Mouse (Mus musculus) liver, adult 2 months (tissue): ENCODE data around the gene Acadvl. TPM values are rescaled to one million over a fixed set of nuclear protein-coding genes. Genes with fewer than 3 reads are reported as not detected.

Source experiments
- DNase-seq: peaks from one replicate; pipeline ENCODE4 v3.0.0-alpha.2; 2011; ENCODE audit warnings: low read depth, low spot score; ENCODE audit errors: extremely low read depth
- H3K27ac ChIP-seq: fragments of 200-500 bp; replicated peaks from 2 replicates; pipeline ENCODE4 v1.5.1; 2012; ENCODE audit warnings: low read depth, mild to moderate bottlenecking, control low read depth, inconsistent platforms, low read length; ENCODE audit not compliant: insufficient read depth
- H3K27me3 ChIP-seq: fragments of 200-500 bp; 2 replicates; pipeline ENCODE4 v1.6.1; 2012; ENCODE audit warnings: mild to moderate bottlenecking, moderate library complexity, low read length, inconsistent platforms; ENCODE audit not compliant: control insufficient read depth, insufficient read depth
- H3K36me3 ChIP-seq: fragments of 200-500 bp; 2 replicates; pipeline ENCODE4 v1.6.1; 2012; ENCODE audit warnings: low read length, inconsistent platforms; ENCODE audit not compliant: control insufficient read depth, insufficient read depth
- H3K4me1 ChIP-seq: fragments of 200-500 bp; 2 replicates; pipeline ENCODE4 v1.6.1; 2011; ENCODE audit warnings: low read length; ENCODE audit not compliant: control insufficient read depth, insufficient read depth
- H3K4me3 ChIP-seq: fragments of 200-500 bp; 2 replicates; pipeline ENCODE4 v1.5.1; 2011; ENCODE audit warnings: low read depth, mild to moderate bottlenecking, control low read depth, low read length, moderate library complexity; ENCODE audit not compliant: insufficient read depth
- H3K79me2 ChIP-seq: fragments of 200-500 bp; 2 replicates; pipeline ENCODE4 v1.6.1; 2012; ENCODE audit warnings: inconsistent platforms, mild to moderate bottlenecking, low read length, moderate library complexity; ENCODE audit not compliant: control insufficient read depth, insufficient read depth
- H3K9ac ChIP-seq: fragments of 200-500 bp; 2 replicates; pipeline ENCODE4 v1.6.1; 2012; ENCODE audit warnings: low read depth, mild to moderate bottlenecking, control low read depth, inconsistent platforms, low read length
- CTCF ChIP-seq: fragments of 200-500 bp; IDR thresholded peaks from 2 replicates; pipeline ENCODE4 v1.5.1; 2011; ENCODE audit warnings: low read depth, low read length, control low read depth
- POLR2A ChIP-seq: fragments of 200-500 bp; IDR thresholded peaks from 2 replicates; pipeline ENCODE4 v1.6.1; 2011; ENCODE audit warnings: low read length, control low read depth; ENCODE audit not compliant: insufficient read depth; ENCODE audit errors: extremely low read depth
- WGBS: fragments of 180-500 bp; shearing (Covaris S2); methylation state at CpG from one replicate; pipeline ENCODE4 v1.1.7; 2018; 5-methylcytosine and 5-hydroxymethylcytosine counted together
- polyA plus RNA-seq: library from polyadenylated mRNA; depleted of rRNA; stranded (reverse); fragments of >200 nt; gene quantifications from 2 replicates; pipeline ENCODE4 v1.2.3, GENCODE M21; 2012
- total RNA-seq: library from RNA; depleted of rRNA; stranded (reverse); fragments of >200 nt; gene quantifications from 2 replicates; pipeline ENCODE4 v1.2.3, GENCODE M21; 2014

Gene Acadvl
- total and polyA plus RNA-seq, 2 experiments = 302 to 344 TPM

GRCm38 (mm10) chr11:69994401-69995090, 20.7 kb downstream of the Acadvl start:
- H3K27ac ChIP-seq = no peak overlapping the region
- H3K79me2 ChIP-seq = peaks cover 16% of the 10 kb centered on the region; the same call in 1 of the 2 replicates
- peaks cover 5% of the 10 kb centered on the region; the same call in 1 of the 2 replicates for H3K4me1 ChIP-seq
- no peak overlapping the region for H3K4me3 ChIP-seq
- WGBS = 81% methylated on average over 11 of the region's 11 CpGs
- TF ChIP-seq POLR2A (no peak), CTCF (no peak)
- no peak for DNase-seq
- no peak overlapping the region for H3K9ac ChIP-seq
- no peaks in the 10 kb centered on the region for H3K27me3 ChIP-seq
- peaks cover 10% of the 10 kb centered on the region; the same call in 1 of the 2 replicates for H3K36me3 ChIP-seq

- Histone ChIP-seq H3K9ac (no peak overlapping the region), H3K27me3 (no peaks in the 10 kb centered on the region), H3K79me2 (peaks cover 16% of the 10 kb centered on the region; the same call in 1 of the 2 replicates), H3K36me3 (peaks cover 19% of the 10 kb centered on the region), H3K27ac (no peak overlapping the region; the same call in 1 of the 2 replicates), H3K4me1 (peaks cover 5% of the 10 kb centered on the region; the same call in 1 of the 2 replicates), H3K4me3 (no peak overlapping the region)
- no peak for DNase-seq
- 82% methylated on average over 3 of the region's 3 CpGs for WGBS
- no peak for TF ChIP-seq POLR2A
- TF ChIP-seq CTCF = no peak
Measured at GRCm38 (mm10) chr11:69992932-69993331, 22.3 kb downstream of the Acadvl start.

DNA sequence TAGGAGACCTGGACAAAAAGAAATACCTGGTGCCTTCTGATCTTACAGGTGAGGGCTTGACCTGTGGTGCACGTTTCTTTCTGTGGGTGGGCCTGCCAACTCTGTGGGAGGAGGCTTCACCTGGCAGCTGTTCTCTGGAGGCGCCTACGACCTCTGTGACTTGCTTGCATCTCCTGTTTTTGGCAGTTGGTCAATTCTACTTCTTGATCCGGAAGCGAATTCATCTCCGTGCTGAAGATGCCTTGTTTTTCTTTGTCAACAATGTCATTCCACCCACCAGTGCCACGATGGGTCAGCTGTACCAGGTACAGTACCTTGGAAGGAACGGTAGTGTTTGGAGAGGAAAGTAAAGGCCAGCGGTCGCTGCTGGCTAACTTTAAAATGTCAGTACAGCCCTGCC, 22.8 kb downstream of the Acadvl start:
- DNase-seq = peak; percentile 64
- peak overlapping the region; percentile 24 for H3K9ac ChIP-seq
- WGBS = 10% methylated on average over 10 of the region's 10 CpGs
- H3K36me3 ChIP-seq = peaks cover 23% of the 10 kb centered on the region
- no peaks in the 10 kb centered on the region for H3K27me3 ChIP-seq
- peaks cover 5% of the 10 kb centered on the region; the same call in 1 of the 2 replicates for H3K4me1 ChIP-seq
- H3K4me3 ChIP-seq = peak overlapping the region; percentile 1; the same call in 1 of the 2 replicates
- TF ChIP-seq CTCF (no peak), POLR2A (no peak)
- peaks cover 16% of the 10 kb centered on the region; the same call in 1 of the 2 replicates for H3K79me2 ChIP-seq
- H3K27ac ChIP-seq = peak overlapping the region; percentile 19; the same call in 1 of the 2 replicates

GRCm38 (mm10) chr11:69991711-69992110, 23.5 kb downstream of the Acadvl start:
- TF ChIP-seq POLR2A (no peak), CTCF (no peak)
- WGBS = 0% methylated on average over 15 of the region's 15 CpGs
- peak overlapping the region; percentile 94 for H3K27ac ChIP-seq
- peaks cover 16% of the 10 kb centered on the region; the same call in 1 of the 2 replicates for H3K79me2 ChIP-seq
- DNase-seq = no peak
- peak overlapping the region; percentile 97 for H3K4me3 ChIP-seq
- peaks cover 24% of the 10 kb centered on the region for H3K36me3 ChIP-seq
- H3K4me1 ChIP-seq = peaks cover 5% of the 10 kb centered on the region; the same call in 1 of the 2 replicates
- H3K27me3 ChIP-seq = no peaks in the 10 kb centered on the region
- peak overlapping the region; percentile 96 for H3K9ac ChIP-seq

DNA sequence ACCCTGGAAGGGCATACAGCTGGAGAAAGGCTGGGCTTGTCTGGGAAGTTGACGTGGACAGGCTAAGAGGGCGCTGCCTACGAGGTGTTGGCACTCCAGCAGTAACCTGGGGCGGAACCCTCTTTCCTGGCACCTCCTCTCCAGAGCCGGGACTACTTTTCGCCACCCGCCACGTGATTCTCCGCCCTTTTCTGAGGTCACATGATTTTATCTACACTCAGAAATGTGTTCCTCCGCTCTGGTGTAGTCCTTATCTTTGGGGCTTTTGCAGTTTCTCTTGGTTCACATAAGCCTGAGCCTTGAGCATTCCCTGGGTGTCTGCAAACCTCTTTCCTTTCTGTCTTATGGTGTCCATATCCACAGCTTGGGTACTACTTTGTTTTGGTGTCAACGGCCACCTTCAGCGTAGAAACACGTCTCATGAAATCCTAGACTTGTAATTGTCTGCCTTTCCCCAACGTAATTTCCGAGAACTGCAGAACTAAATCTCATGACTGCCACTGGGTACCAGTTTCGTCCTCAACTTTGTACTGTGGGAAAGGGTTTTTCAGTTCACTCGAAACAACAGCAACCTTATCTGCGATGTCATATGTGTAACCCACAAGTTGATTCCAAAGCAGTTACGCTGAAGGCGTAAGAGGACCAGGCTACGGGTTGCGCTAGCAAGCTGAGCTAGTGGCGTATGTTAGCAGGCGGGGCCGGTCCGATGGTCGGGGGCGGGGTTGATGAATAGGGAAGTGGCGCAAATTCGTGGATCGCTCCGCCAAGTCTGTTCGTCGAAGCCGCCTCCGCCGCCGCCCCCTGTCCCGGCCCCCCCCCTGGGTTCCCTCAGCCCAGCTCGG, 24.1 kb downstream of the Acadvl start, which contains the start of gene Gabarap:
TSS of gene Gabarap (plus strand) at position 294 of the 842 bp plus-strand sequence.
- Histone ChIP-seq H3K27me3 (no peaks in the 10 kb centered on the region), H3K36me3 (peaks cover 28% of the 10 kb centered on the region), H3K4me1 (peaks cover 5% of the 10 kb centered on the region; the same call in 1 of the 2 replicates), H3K79me2 (peaks cover 10% of the 10 kb centered on the region; the same call in 1 of the 2 replicates), H3K9ac (peak within 1 kb of the TSS; percentile 96), H3K4me3 (peak within 1 kb of the TSS; percentile 97), H3K27ac (peak within 1 kb of the TSS; percentile 95)
- 0 out of 2 replicates have a peak, but pooled peaks have one; percentile 11 for TF ChIP-seq CTCF
- peak; percentile 32; the same call in 1 of the 2 replicates for TF ChIP-seq POLR2A
- under 1% methylated on average over 40 of the region's 40 CpGs for WGBS
- peak; percentile 96 for DNase-seq
